Mouse (Mus musculus) intestine, embryonic 15.5 days (tissue): Measurements from ENCODE around the gene Brd7. TPM values are rescaled to one million over a fixed set of nuclear protein-coding genes. Genes with fewer than 3 reads are reported as not detected.

ENCODE experiments used
- ATAC-seq: fragments of 200-750 bp; cut with Nextera tagmentation; 2 replicates; pipeline ENCODE4 v1.8.0; 2017; ENCODE audit warnings: moderate TSS enrichment, moderate library complexity
- H3K27ac ChIP-seq: fragments of 300-500 bp; sonication (generic); 2 replicates; pipeline ENCODE4 v1.5.1; 2015; ENCODE audit warnings: mild to moderate bottlenecking, inconsistent platforms
- H3K27me3 ChIP-seq: fragments of 300-500 bp; sonication (generic); replicated peaks from 2 replicates; pipeline ENCODE4 v1.6.1; 2015; ENCODE audit warnings: inconsistent platforms
- H3K36me3 ChIP-seq: fragments of 300-500 bp; sonication (generic); 2 replicates; pipeline ENCODE4 v1.6.1; 2015; ENCODE audit warnings: inconsistent platforms
- H3K4me1 ChIP-seq: fragments of 300-500 bp; sonication (generic); replicated peaks from 2 replicates; pipeline ENCODE4 v1.6.1; 2015; ENCODE audit warnings: inconsistent platforms
- H3K4me2 ChIP-seq: fragments of 300-500 bp; sonication (generic); replicated peaks from 2 replicates; pipeline ENCODE4 v1.6.1; 2015; ENCODE audit warnings: mild to moderate bottlenecking, inconsistent platforms
- H3K4me3 ChIP-seq: fragments of 300-500 bp; sonication (generic); replicated peaks from 2 replicates; pipeline ENCODE4 v1.5.1; 2015; ENCODE audit warnings: inconsistent platforms
- H3K9ac ChIP-seq: fragments of 300-500 bp; sonication (generic); 2 replicates; pipeline ENCODE4 v1.6.1; 2015; ENCODE audit warnings: inconsistent platforms
- H3K9me3 ChIP-seq: fragments of 300-500 bp; sonication (generic); 2 replicates; pipeline ENCODE4 v1.6.1; 2016; ENCODE audit warnings: inconsistent platforms
- WGBS: fragments of 180-500 bp; shearing (Covaris S2); methylation state at CpG from one replicate; pipeline ENCODE4 v1.1.7; 2015; 5-methylcytosine and 5-hydroxymethylcytosine counted together
- polyA plus RNA-seq: library from polyadenylated mRNA; unstranded; fragments of >200 nt; fragmentation: Nextera tagmentation; extraction: Ambion mirVana; gene quantifications from 2 replicates; pipeline ENCODE4 v1.2.1, GENCODE M21; 2015

The Brd7 gene
- 54.5 and 55.7 TPM in 2 replicates for polyA plus RNA-seq

DNA sequence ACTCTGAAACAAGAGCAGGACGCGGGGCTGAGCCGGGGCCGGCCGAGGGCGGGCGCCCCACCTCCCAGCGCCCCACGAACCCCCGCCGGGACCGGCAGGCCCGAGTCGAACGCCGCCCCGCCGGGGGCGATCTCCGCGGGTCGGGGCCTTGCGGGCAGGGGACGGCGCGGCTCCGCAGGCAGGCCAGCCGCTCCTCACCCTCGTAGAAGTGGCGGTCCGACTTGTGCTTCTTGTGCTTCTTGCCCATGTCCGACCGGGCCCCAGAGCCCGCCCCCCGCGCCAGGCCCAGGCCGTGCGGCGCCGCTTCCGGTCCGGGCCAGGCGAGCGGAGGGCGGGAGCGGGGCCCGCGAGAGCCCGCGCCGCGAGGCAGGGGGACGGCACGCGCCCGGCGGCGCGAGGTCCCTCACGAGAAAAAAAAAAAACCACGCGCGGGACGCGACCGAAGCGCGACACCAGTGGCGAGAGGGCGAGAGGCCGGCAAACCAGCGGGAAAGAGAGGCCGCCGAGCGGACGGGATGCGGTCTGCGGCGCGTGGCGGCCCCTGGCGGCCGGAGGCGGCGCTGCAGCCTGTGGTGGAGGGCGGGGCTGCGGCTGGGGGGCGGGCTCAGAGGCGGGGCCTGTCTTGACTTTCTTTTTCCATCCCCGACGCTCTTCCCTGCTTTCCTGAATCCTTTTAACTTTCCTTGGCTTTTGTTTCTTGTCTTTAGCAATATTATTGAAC, at the start of gene Brd7:
TSS of gene Brd7 (minus strand) at position 487 of the 721 bp plus-strand sequence.
- Histone ChIP-seq H3K36me3 (peaks cover 9% of the 10 kb centered on the region; the same call in 1 of the 2 replicates), H3K27me3 (no peaks in the 10 kb centered on the region), H3K9me3 (no peaks in the 10 kb centered on the region), H3K27ac (peak within 1 kb of the TSS; percentile 89), H3K4me3 (peak within 1 kb of the TSS; percentile 98), H3K4me2 (peak within 1 kb of the TSS; percentile 83), H3K4me1 (0 out of 2 replicates have a peak, but pooled peaks cover 4% of the 10 kb centered on the region), H3K9ac (peak within 1 kb of the TSS; percentile 98)
- WGBS, result under 1% methylated on average over 91 of the region's 91 CpGs
- ATAC-seq, result peak; percentile 92

DNA sequence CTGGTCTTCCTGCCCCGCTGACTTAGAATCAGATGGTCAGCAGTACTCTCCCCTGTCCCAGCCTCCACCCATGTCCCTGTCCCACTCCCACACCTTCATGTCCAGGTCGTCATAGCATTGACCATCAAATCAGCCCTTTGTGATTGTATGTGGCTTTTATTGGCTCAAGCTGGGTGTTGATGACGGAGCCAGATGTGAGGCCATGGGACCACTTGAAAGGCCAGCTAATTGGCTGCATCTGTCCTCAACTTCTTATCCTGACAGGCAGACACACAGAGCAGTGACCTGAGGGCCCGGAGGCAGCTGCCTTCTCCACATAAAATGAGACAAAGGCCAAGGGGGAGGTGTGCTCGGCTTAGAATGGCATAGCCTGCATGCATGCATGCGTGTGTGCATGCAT, 49.5 kb upstream of the Brd7 start:
- Histone ChIP-seq H3K9me3 (no peaks in the 10 kb centered on the region), H3K27ac (no peak overlapping the region), H3K27me3 (no peaks in the 10 kb centered on the region), H3K4me3 (no peak overlapping the region), H3K9ac (no peak overlapping the region), H3K4me2 (no peak overlapping the region), H3K4me1 (no peaks in the 10 kb centered on the region), H3K36me3 (no peaks in the 10 kb centered on the region)
- ATAC-seq, result no peak
- 73% methylated on average over 6 of the region's 6 CpGs for WGBS

DNA sequence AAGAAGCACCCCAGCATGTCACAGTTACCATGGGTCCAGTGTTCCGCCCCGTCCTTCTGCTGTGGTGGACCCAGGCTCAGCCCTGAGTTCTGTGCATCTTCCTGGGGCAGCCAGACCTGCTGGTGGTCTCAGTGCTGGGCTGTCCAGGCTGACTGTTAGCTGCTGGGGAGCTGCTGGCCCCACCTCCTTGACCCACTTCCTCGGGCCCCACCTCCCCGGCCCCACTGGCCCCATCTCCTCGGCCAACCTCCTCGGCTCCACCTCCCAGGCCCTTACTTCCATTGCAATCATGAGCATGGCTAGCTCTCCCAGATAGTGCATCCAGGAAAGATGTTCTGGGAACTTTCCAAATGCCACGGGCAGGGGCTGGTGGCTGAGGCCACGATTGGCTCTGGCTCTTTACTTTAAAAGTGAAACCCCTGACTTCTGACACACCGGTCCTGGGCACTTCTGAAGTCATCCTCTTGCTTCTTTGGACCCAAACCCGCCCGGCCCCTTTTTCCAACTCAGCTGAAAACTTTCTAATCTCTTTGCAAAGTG, 47.5 kb upstream of the Brd7 start:
- Histone ChIP-seq H3K9me3 (no peaks in the 10 kb centered on the region), H3K4me3 (no peak overlapping the region), H3K4me2 (no peak overlapping the region), H3K9ac (no peak overlapping the region), H3K27ac (no peak overlapping the region), H3K36me3 (no peaks in the 10 kb centered on the region), H3K27me3 (no peaks in the 10 kb centered on the region), H3K4me1 (no peaks in the 10 kb centered on the region)
- no peak for ATAC-seq
- 59% methylated on average over 11 of the region's 11 CpGs for WGBS

- no peak overlapping the region for H3K9ac ChIP-seq
- H3K4me2 ChIP-seq, result no peak overlapping the region
- no peak overlapping the region for H3K27ac ChIP-seq
- H3K4me3 ChIP-seq, result no peak overlapping the region
- no peaks in the 10 kb centered on the region for H3K36me3 ChIP-seq
- no peak for ATAC-seq
- whole genome bisulfite sequencing, result 92% methylated on average over 6 of the region's 6 CpGs
- H3K4me1 ChIP-seq, result no peaks in the 10 kb centered on the region
- no peaks in the 10 kb centered on the region for H3K9me3 ChIP-seq
- H3K27me3 ChIP-seq, result no peaks in the 10 kb centered on the region
Observed at GRCm38 (mm10) chr8:88407716-88408115, 45.7 kb upstream of the Brd7 start.

DNA sequence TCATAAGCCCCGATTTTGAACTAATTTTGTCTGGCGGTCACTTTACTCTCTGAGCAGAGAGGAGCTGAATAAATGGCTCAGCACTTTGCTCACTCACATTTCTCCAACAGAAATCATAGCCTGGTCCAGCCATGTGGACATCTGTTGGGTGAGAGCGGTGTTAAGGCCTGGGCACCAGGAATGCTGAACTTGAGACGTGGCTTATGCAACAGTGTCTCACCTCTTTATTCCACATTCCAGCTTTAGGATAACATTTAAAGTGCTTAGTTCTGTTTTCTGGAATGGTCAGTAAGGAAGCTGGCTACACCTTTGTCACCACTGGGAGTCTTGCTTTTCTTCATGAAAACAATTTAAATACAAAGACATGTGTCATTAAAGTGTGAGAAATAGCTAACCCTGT, 36.1 kb upstream of the Brd7 start:
- no peak overlapping the region for H3K9ac ChIP-seq
- H3K4me3 ChIP-seq, result no peak overlapping the region
- H3K9me3 ChIP-seq, result no peaks in the 10 kb centered on the region
- H3K4me2 ChIP-seq, result no peak overlapping the region
- H3K27ac ChIP-seq, result no peak overlapping the region
- H3K36me3 ChIP-seq, result no peaks in the 10 kb centered on the region
- H3K27me3 ChIP-seq, result no peaks in the 10 kb centered on the region
- ATAC-seq, result no peak
- no peaks in the 10 kb centered on the region for H3K4me1 ChIP-seq
- 88% methylated on average over 4 of the region's 4 CpGs for WGBS

- H3K9me3 ChIP-seq, result no peaks in the 10 kb centered on the region
- ATAC-seq, result no peak
- H3K4me3 ChIP-seq, result no peak overlapping the region
- no peaks in the 10 kb centered on the region for H3K4me1 ChIP-seq
- 90% methylated on average over 3 of the region's 3 CpGs for WGBS
- no peaks in the 10 kb centered on the region for H3K27me3 ChIP-seq
- H3K9ac ChIP-seq, result no peak overlapping the region
- no peaks in the 10 kb centered on the region for H3K36me3 ChIP-seq
- H3K27ac ChIP-seq, result no peak overlapping the region
- H3K4me2 ChIP-seq, result no peak overlapping the region
Observed at GRCm38 (mm10) chr8:88393298-88393697, 31.3 kb upstream of the Brd7 start.

GRCm38 (mm10) chr8:88390749-88391148, 28.8 kb upstream of the Brd7 start:
- H3K27me3 ChIP-seq, result no peaks in the 10 kb centered on the region
- no peak overlapping the region for H3K4me3 ChIP-seq
- H3K9me3 ChIP-seq, result no peaks in the 10 kb centered on the region
- no peak overlapping the region for H3K9ac ChIP-seq
- H3K4me2 ChIP-seq, result no peak overlapping the region
- no peak for ATAC-seq
- no peaks in the 10 kb centered on the region for H3K4me1 ChIP-seq
- H3K27ac ChIP-seq, result no peak overlapping the region
- 85% methylated on average over 1 of the region's 1 CpGs for WGBS
- no peaks in the 10 kb centered on the region for H3K36me3 ChIP-seq

GRCm38 (mm10) chr8:88388691-88389239, 26.8 kb upstream of the Brd7 start:
- no peak for ATAC-seq
- Histone ChIP-seq H3K27ac (no peak overlapping the region), H3K4me2 (no peak overlapping the region), H3K36me3 (no peaks in the 10 kb centered on the region), H3K4me3 (no peak overlapping the region), H3K9me3 (no peaks in the 10 kb centered on the region), H3K9ac (no peak overlapping the region), H3K4me1 (no peaks in the 10 kb centered on the region), H3K27me3 (no peaks in the 10 kb centered on the region)
- 68% methylated on average over 7 of the region's 7 CpGs for WGBS

- Histone ChIP-seq H3K9ac (no peak overlapping the region), H3K4me1 (no peaks in the 10 kb centered on the region), H3K27ac (no peak overlapping the region), H3K9me3 (no peaks in the 10 kb centered on the region), H3K4me2 (no peak overlapping the region), H3K27me3 (no peaks in the 10 kb centered on the region), H3K36me3 (no peaks in the 10 kb centered on the region), H3K4me3 (no peak overlapping the region)
- WGBS, result 81% methylated on average over 8 of the region's 8 CpGs
- no peak for ATAC-seq
Observed at GRCm38 (mm10) chr8:88387874-88388273, 25.9 kb upstream of the Brd7 start.

DNA sequence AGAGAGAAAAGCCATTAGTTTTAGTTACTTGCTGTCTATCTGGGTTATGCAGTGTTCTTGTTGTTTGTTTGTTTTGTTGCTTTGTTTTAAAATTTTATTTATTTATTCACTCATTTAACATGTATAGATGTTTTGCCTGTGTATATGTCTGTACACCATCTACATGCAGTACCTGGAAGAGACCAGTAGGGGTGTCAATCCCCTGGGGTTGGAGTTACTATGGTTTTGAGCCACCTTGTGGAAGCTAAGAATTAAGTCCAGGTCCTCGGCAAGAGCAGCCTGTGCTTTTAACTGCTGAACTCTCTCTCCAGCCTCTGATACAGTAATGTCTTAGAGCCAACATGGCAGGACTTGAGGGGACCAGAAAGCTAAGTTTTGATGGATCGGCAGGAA, 21.2 kb upstream of the Brd7 start:
- Histone ChIP-seq H3K36me3 (no peaks in the 10 kb centered on the region), H3K9ac (no peak overlapping the region), H3K27me3 (no peaks in the 10 kb centered on the region; the same call in 1 of the 2 replicates), H3K4me1 (no peaks in the 10 kb centered on the region), H3K4me2 (no peak overlapping the region), H3K4me3 (no peak overlapping the region), H3K9me3 (no peaks in the 10 kb centered on the region), H3K27ac (no peak overlapping the region)
- WGBS, result 93% methylated on average over 2 of the region's 2 CpGs
- ATAC-seq, result no peak

DNA sequence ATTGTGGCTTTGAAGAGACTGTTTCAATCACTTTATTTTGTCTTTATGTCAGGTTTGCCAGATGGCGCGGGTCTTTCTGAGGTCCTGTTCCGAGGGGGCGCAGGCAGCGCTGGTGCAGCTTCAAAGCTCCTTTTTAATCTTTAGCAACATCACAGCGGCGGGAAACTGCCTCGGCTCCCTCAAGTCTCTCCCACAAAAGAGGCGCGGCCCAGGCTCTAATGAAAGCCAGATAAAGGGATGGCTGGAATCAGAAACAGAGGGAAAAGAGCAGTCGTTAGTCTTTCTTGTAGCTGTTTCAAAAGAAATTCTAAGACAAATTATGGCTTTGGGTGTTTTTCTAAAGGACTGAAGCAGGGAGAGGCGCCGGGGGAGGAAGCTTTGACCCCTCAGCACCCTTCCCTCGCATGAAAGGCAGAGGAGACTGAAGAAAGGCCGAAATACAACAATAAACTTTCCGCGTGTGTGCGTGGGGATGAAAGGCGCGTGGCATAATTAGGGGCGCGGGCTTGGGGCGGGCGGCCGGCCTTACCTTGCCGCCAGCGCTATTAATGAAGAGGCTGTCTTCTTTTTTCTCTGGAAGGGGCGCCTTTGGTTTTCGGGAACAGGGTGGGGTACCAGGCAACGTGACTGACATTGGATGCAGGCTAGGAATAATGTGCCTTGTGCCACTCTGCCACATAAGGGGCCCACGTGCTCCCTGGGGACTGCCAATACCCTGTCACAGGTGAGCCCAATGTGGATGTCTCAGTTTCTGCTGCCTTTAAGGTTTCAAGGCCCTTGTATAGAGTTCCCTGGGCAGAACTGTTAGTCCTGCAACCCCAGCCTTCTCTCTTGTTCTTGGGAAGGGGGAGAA, 20.5 kb upstream of the Brd7 start:
- 73% methylated on average over 31 of the region's 31 CpGs for WGBS
- no peak overlapping the region for H3K4me2 ChIP-seq
- no peaks in the 10 kb centered on the region for H3K36me3 ChIP-seq
- H3K4me1 ChIP-seq, result no peaks in the 10 kb centered on the region
- ATAC-seq, result no peak
- no peak overlapping the region for H3K9ac ChIP-seq
- H3K27ac ChIP-seq, result no peak overlapping the region
- H3K27me3 ChIP-seq, result no peaks in the 10 kb centered on the region; the same call in 1 of the 2 replicates
- no peak overlapping the region for H3K4me3 ChIP-seq
- no peaks in the 10 kb centered on the region for H3K9me3 ChIP-seq

GRCm38 (mm10) chr8:88380497-88380896, 18.5 kb upstream of the Brd7 start:
- Histone ChIP-seq H3K4me1 (peaks cover 8% of the 10 kb centered on the region; the same call in 1 of the 2 replicates), H3K36me3 (no peaks in the 10 kb centered on the region), H3K9ac (no peak overlapping the region), H3K4me3 (no peak overlapping the region), H3K9me3 (no peaks in the 10 kb centered on the region), H3K27ac (no peak overlapping the region), H3K4me2 (no peak overlapping the region), H3K27me3 (no peaks in the 10 kb centered on the region; the same call in 1 of the 2 replicates)
- no peak for ATAC-seq
- WGBS, result 77% methylated on average over 7 of the region's 7 CpGs
